Mouse (Mus musculus): ENCODE measurements at regions not wholly inside any gene's neighbourhood (a gene's known extent, or its start where the extent isn't known, plus 50 kb on each side); places are given as distances from the start of the nearest gene placed in this dataset.

DNA sequence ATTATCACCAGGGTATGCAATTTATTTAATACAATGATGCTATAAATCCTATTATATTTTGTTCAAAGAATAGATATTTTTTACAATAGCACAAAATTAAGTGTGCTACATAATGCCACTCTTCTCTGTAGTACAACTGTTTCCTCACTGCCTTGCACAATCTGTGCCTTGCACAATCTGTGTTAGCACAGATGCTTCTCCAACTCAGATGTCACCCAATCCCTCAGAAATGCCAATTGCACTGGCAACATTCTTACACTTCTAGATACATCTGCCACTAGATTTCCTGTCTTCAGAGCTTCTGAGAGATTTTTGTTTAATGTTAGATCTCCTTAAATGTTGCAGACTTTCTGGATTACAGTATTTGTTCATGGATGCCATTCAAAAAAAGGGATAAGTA, 1266.0 kb upstream of the Gm38303 start:
- TF ChIP-seq ZC3H11A (IDR thresholded peaks at IDR 0.05; ENCODE audit: borderline replicate concordance, low read depth, low read length) (no peak), HCFC1 (IDR thresholded peaks at IDR 0.05; ENCODE audit: borderline replicate concordance, insufficient read depth, low read length) (no peak)
